Mouse (Mus musculus) heart, adult 2 months (tissue): Measurements from ENCODE around the gene Nyap1. TPM values are rescaled to one million over a fixed set of nuclear protein-coding genes. Genes with fewer than 3 reads are reported as not detected.
"Not testable (repeated sequence)": the region's sequence is repeated elsewhere in the genome, so short reads cannot be mapped to it uniquely, and the experiment has no call there.

Experiments used
- DNase-seq, 2 experiments: peaks; one replicate each; pipeline ENCODE4 v3.0.0; 2021
- H3K27ac ChIP-seq: fragments of 200-600 bp; 2 replicates; pipeline ENCODE4 v1.8.1; 2022
- H3K27me3 ChIP-seq: fragments of 200-500 bp; 2 replicates; pipeline ENCODE4 v1.6.1; 2012; ENCODE audit warnings: mild to moderate bottlenecking, low read length, inconsistent platforms, mixed read lengths; ENCODE audit not compliant: control insufficient read depth, insufficient read depth
- H3K36me3 ChIP-seq: fragments of 200-500 bp; 2 replicates; pipeline ENCODE4 v1.6.1; 2012; ENCODE audit warnings: low read length, inconsistent platforms; ENCODE audit not compliant: control insufficient read depth, insufficient read depth
- H3K4me1 ChIP-seq: fragments of 200-500 bp; 2 replicates; pipeline ENCODE4 v1.6.1; 2011; ENCODE audit warnings: low read length; ENCODE audit not compliant: control insufficient read depth, insufficient read depth
- H3K4me3 ChIP-seq: fragments of 200-600 bp; 2 replicates; pipeline ENCODE4 v1.8.1; 2022
- H3K79me2 ChIP-seq: fragments of 200-500 bp; replicated peaks from 2 replicates; pipeline ENCODE4 v1.6.1; 2012; ENCODE audit warnings: mild to moderate bottlenecking, inconsistent platforms, low read length, moderate library complexity, mixed read lengths; ENCODE audit not compliant: control insufficient read depth, insufficient read depth
- H3K9ac ChIP-seq: fragments of 200-500 bp; 2 replicates; pipeline ENCODE4 v1.6.1; 2012; ENCODE audit warnings: low read depth, mild to moderate bottlenecking, control low read depth, inconsistent platforms, low read length, mixed read lengths
- CTCF ChIP-seq: fragments of 200-600 bp; IDR thresholded peaks from 2 replicates; pipeline ENCODE4 v1.8.1; 2022; ENCODE audit warnings: antibody characterized with exemption, mild to moderate bottlenecking, moderate library complexity
- EP300 ChIP-seq: fragments of 200-500 bp; IDR thresholded peaks from 2 replicates; pipeline ENCODE4 v1.6.1; 2011; ENCODE audit warnings: low read depth, low read length, control low read depth; ENCODE audit not compliant: insufficient read depth
- POLR2A ChIP-seq: fragments of 200-500 bp; IDR thresholded peaks from 2 replicates; pipeline ENCODE4 v1.6.1; 2011; ENCODE audit warnings: mild to moderate bottlenecking, low read depth, low read length, control low read depth; ENCODE audit not compliant: insufficient read depth
- WGBS: fragments of 180-500 bp; shearing (Covaris S2); methylation state at CpG from one replicate; pipeline ENCODE4 v1.1.7; 2018; 5-methylcytosine and 5-hydroxymethylcytosine counted together
- intact Hi-C: fragments of 180-260 bp; cut with DNase I; formaldehyde crosslinking; loops from one replicate; pipeline ENCODE4 v1.15.1; 2025
- polyA plus RNA-seq: library from polyadenylated mRNA; depleted of rRNA; stranded (reverse); fragments of >200 nt; gene quantifications from 2 replicates; pipeline ENCODE4 v1.2.3, GENCODE M21; 2012
- total RNA-seq, 2 experiments: library from RNA; stranded (reverse); gene quantifications; 2 replicates each; pipeline ENCODE4 v1.2.3; 2021

Nyap1 gene
- total and polyA plus RNA-seq, 3 experiments, result 0.94 to 1.7 (median 1.2) TPM

GRCm38 (mm10) chr5:137756106-137756505 is 14.7 kb upstream of the Nyap1 start:
- Histone ChIP-seq H3K79me2 (no peaks in the 10 kb centered on the region), H3K27ac (peak overlapping the region; percentile 29), H3K27me3 (no peaks in the 10 kb centered on the region), H3K9ac (no peak overlapping the region), H3K4me3 (no peak overlapping the region), H3K36me3 (peaks cover 16% of the 10 kb centered on the region; the same call in 1 of the 2 replicates), H3K4me1 (peaks cover 15% of the 10 kb centered on the region)
- no peak for DNase-seq
- WGBS, result 37% methylated on average over 3 of the region's 3 CpGs
- intact Hi-C loops, result loop anchor here (2.0 to 5.0 kb wide), 3 partner anchors 15 to 174 kb away; partner anchors contain the start of genes Agfg2 and Nyap1
- TF ChIP-seq EP300, result no peak
- no peak for TF ChIP-seq POLR2A
- TF ChIP-seq CTCF, result no peak

GRCm38 (mm10) chr5:137755425-137755824 is 14.0 kb upstream of the Nyap1 start:
- Histone ChIP-seq H3K36me3 (peaks cover 16% of the 10 kb centered on the region; the same call in 1 of the 2 replicates), H3K9ac (0 out of 2 replicates have a peak overlapping the region, but pooled peaks have one; percentile 7), H3K4me3 (no peak overlapping the region), H3K4me1 (peaks cover 15% of the 10 kb centered on the region), H3K79me2 (no peaks in the 10 kb centered on the region), H3K27me3 (no peaks in the 10 kb centered on the region), H3K27ac (peak overlapping the region; percentile 29)
- intact Hi-C loops, result loop anchor here (5.0 kb wide), 1 partner anchor 173 kb away; no protein-coding TSS in a partner anchor
- DNase-seq, result peak in 1 of 2 experiments; percentile 30
- TF ChIP-seq POLR2A, result no peak
- TF ChIP-seq CTCF, result no peak
- no peak for TF ChIP-seq EP300
- 47% methylated on average over 5 of the region's 5 CpGs for WGBS

GRCm38 (mm10) chr5:137753111-137753832 is 11.9 kb upstream of the Nyap1 start:
- intact Hi-C loops, result no loop called here
- peaks cover 18% of the 10 kb centered on the region; the same call in 1 of the 2 replicates for H3K36me3 ChIP-seq
- peak overlapping the region; percentile 36; the same call in 1 of the 2 replicates for H3K9ac ChIP-seq
- no peaks in the 10 kb centered on the region for H3K79me2 ChIP-seq
- peaks cover 18% of the 10 kb centered on the region for H3K4me1 ChIP-seq
- WGBS, result 39% methylated on average over 13 of the region's 13 CpGs
- 0 out of 2 replicates have a peak overlapping the region, but pooled peaks have one; percentile 14 for H3K4me3 ChIP-seq
- H3K27ac ChIP-seq, result peak overlapping the region; percentile 88
- TF ChIP-seq CTCF (no peak), EP300 (peak; percentile 62; the same call in 1 of the 2 replicates), POLR2A (0 out of 2 replicates have a peak, but pooled peaks have one; percentile 34)
- peak; percentile 61 to 73 for DNase-seq
- H3K27me3 ChIP-seq, result no peaks in the 10 kb centered on the region

- no peaks in the 10 kb centered on the region for H3K79me2 ChIP-seq
- no peak overlapping the region for H3K4me3 ChIP-seq
- H3K27ac ChIP-seq, result peak overlapping the region; percentile 88
- no peak overlapping the region for H3K9ac ChIP-seq
- DNase-seq, result no peak
- peaks cover 18% of the 10 kb centered on the region; the same call in 1 of the 2 replicates for H3K36me3 ChIP-seq
- H3K4me1 ChIP-seq, result peaks cover 16% of the 10 kb centered on the region
- H3K27me3 ChIP-seq, result no peaks in the 10 kb centered on the region
- no peak for TF ChIP-seq EP300
- intact Hi-C loops, result no loop called here
- WGBS, result 81% methylated on average over 6 of the region's 6 CpGs
These were observed 10.6 kb upstream of the Nyap1 start for GRCm38 (mm10) chr5:137751988-137752387.

GRCm38 (mm10) chr5:137751221-137751887 is 9.9 kb upstream of the Nyap1 start:
- WGBS, result 64% methylated on average over 13 of the region's 13 CpGs
- peaks cover 14% of the 10 kb centered on the region for H3K4me1 ChIP-seq
- no peak overlapping the region for H3K9ac ChIP-seq
- H3K27me3 ChIP-seq, result no peaks in the 10 kb centered on the region
- H3K27ac ChIP-seq, result peak overlapping the region; percentile 88
- H3K36me3 ChIP-seq, result peaks cover 18% of the 10 kb centered on the region; the same call in 1 of the 2 replicates
- TF ChIP-seq CTCF (no peak), POLR2A (peak; percentile 30; the same call in 1 of the 2 replicates), EP300 (no peak)
- intact Hi-C loops, result no loop called here
- peak; percentile 32 to 41 for DNase-seq
- no peaks in the 10 kb centered on the region for H3K79me2 ChIP-seq
- H3K4me3 ChIP-seq, result no peak overlapping the region

- intact Hi-C loops, H3K79me2 ChIP-seq, H3K9ac ChIP-seq, H3K4me3 ChIP-seq, DNase-seq, H3K27me3 ChIP-seq: not testable (repeated sequence)
- WGBS, result 83% methylated on average over 8 of the region's 8 CpGs
- Histone ChIP-seq H3K36me3 (peaks cover 18% of the 10 kb centered on the region; the same call in 1 of the 2 replicates), H3K4me1 (peaks cover 11% of the 10 kb centered on the region), H3K27ac (peak overlapping the region; percentile 88)
These were observed 8.8 kb upstream of the Nyap1 start for GRCm38 (mm10) chr5:137750212-137750611.
